Mouse (Mus musculus): Measurements from ENCODE around the gene Ptk7. TPM values are rescaled to one million over a fixed set of nuclear protein-coding genes. Genes with fewer than 3 reads are reported as not detected.
A peak's percentile ranks its signal among the peaks of the same experiment; 100 is the strongest.
"Not testable (repeated sequence)": the region's sequence is repeated elsewhere in the genome, so short reads cannot be mapped to it uniquely, and the experiment has no call there.

Ptk7 gene
- total RNA-seq, 2 experiments from 2014 or later: 42.2 to 54.1 TPM

DNA sequence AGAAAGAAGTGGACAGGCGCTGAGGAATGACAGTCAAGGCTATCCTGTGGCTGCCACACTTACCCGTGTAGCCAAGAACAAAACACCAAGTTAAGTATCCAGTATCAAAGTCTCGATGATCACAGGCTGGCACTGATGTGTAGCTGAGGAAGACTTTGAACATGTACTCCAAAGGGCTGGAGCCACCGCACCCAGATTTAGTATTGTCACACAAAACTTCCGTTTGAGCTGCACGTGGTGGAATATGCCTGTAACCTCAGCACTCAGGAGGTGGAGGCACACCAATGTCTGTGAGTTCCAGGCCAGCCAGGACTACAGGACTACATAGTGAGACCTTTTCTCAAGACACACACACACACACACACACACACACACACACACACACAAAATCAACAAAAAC, 70.2 kb downstream of the Ptk7 start:
- no peak for DNase-seq (ENCODE audit: low spot score in 2 of 2)

DNA sequence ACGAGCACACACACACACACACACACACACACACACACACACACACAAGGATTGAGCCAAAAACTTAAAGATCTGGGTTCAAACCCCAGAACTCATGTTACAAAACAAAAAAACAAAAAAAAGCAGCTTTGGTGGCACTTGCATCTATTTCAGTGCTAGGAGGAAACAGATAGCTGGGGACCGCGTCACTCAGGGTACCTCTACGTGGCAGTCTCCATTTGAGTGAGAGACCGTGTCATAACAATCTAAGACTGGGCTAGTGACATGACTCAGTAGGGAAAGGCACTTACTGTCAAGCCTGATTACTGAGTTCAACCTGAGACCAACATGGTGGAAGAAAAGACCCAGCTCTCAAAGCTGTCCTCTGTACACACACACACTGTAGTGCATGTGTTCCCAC, 71.2 kb downstream of the Ptk7 start:
- DNase-seq (ENCODE audit: low spot score in 2 of 2): no peak

DNA sequence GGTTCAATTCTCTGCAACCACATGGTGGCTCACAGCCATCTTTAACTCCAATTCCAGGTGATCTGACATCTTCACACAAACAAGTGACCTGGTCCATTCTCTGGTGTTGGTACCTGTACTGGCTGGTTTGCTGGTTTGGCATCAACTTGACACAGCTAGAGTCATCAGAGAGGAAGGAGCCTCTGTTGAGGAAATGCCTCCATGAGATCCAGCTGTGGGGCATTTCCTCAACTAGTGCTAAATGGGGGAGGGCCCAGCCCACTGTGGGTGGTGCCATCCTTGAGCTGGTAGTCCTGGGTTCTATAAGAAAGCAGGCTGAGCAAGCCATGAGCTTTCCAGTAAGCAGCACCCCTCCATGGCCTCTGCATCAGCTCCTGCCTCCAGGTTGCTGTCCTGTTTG, 72.0 kb downstream of the Ptk7 start:
- not testable (repeated sequence) for DNase-seq (ENCODE audit: low spot score in 2 of 2)

DNA sequence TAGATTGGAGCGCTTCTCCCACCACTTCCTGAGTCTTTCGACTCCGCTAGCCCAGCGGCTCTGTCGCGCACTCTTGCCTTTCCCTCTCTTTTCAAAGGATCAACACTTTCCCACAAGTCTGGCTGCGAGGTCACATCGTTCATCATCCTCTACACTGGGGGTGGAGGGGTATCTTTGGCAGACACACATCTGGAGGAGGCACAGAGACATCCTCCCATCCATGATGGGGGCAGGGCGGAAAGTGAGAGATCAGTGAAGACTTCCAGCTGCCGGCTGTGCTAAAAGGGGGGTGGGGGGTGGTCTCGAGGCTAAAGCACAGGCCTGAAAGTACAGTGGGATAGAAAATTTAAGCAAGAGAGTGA, 72.7 kb downstream of the Ptk7 start:
- DNase-seq (ENCODE audit: low spot score in 2 of 2): no peak

DNA sequence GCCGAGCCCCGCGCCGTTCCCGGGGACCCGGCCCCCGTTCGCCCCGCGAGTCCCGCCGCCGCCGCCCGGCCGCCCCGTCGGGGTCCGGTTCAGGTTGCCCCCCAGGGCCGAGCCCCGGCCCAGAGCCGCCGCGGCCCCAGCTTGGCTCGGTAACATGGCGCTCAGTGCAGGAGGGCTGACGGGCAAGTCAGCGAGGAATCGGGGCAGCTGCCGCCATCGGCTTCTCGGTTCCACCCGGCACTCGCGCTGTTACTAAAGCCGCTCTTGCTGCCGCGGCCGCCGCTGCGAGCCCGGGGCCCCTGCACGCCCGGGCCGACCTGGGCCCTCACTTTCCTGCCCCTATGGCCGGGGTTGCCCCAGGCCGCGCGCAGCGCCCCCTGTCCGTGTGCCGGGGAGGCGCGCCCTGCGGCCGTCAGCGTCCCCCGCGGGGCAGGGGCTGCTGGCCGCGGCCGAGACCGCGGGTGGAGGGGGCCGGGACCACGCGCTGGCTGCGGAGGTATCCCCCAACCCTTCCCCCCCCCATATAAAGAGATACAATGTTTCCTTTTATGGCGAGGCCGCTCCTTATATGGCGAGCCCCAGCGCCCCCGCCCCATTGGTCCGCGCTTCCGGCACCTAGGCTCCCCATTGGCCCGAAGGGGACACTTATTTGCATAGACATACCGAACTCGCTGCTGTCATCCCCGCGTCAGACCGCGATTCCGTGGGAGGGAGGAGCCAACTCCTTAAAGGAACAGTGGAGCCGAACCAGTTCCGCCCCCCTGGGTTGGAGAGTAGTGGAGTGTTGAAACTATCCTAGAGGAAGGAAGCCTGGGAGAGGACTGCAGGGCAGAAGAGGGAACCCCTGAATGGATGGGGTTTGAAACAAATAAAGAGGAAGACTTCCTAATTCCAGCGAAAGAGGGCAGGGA, 73.4 kb downstream of the Ptk7 start, which contains the start of gene Srf:
Srf (minus strand) TSS at position 503 of the 911 bp plus-strand sequence.
- DNase-seq (ENCODE audit: low spot score in 2 of 2): peak; percentile 78 to 89

DNA sequence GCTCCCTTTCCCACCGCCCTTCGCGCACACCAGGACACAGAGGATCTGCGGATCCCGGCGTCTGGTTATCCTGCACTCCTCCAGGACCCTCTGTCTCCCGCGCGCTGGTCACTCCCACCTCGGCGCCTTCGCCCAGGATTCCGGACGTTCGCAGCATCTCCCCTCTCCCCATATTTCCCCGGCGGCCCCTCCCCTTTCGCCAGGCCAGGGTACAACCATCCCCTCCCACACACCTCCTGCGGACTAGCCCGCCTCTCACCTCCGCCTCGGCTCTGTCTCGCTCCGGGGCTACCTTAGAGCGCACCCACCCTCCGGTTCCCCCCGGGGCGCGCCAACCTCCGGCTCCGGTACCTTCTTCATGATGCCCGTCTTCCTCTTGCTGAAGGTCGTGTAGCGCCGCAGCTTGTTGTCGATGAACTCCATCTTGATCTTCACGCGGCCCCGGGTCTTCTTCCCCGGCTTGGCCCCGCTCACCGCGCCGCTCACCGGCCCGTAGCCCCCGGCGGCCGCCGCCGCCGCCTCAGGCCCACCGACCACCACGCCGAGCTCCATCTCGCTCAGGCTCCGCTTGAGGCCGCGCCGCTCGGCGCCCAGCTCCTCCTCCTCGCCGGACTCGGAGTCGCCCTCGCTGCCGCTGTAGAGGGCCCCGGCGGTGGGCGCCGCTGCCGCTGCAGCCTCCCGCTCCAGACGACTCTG, 74.2 kb downstream of the Ptk7 start:
- no peak for DNase-seq (ENCODE audit: low spot score in 2 of 2)

DNA sequence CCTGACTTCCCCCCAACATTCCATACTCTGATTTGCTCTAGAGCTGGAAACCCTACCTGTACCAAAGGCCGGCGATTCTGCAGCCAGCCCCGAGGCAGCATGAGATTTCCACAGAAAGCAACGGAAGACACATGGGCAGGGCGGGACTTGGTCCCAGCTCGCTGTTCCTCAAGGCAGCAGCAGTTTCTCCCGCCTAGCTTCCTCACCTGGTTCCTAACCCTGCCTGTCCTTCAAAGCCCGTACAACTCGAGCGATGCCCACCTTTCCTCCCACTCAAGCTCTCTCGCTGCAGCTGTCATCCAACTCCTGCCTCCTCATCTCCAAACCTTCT, 74.7 kb downstream of the Ptk7 start:
- DNase-seq (ENCODE audit: low spot score in 2 of 2): no peak

DNA sequence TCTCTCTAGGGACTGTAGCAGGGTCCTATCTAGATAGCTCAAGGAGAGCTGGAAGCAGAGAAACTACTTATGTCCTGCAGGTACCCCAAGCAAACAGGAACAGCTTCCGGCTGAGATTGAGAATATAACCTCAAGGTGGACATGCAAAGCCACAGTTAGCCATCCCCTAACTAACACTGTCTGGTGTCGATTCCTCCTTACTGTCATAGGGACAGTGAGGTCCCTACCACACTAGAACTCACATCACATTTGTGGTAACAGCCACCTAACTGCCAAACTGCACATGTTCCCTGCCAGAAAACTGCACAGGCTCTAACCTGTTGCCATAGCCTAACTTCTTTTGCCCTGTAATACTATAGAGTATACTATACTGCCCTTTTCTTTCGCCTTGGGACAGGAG, 75.4 kb downstream of the Ptk7 start:
- no peak for DNase-seq (ENCODE audit: low spot score in 2 of 2)

DNA sequence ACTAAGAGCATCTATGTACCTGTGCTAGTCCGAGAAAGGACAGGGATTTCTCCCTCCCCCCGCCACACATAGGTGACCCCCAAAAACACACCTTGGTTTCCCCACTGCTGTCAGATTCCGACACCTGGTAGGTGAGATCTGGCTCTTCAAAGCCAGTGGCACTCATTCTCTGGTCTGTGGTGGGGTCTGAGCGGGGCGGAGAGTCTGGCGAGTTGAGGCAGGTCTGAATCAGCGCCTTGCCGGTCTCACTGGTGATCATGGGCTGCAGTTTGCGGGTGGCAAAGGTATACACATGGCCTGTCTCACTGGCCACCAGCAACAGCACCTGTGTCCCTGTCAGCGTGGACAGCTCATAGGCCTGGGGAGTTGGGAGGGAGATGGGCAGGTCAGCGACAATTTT, 75.8 kb downstream of the Ptk7 start:
- DNase-seq (ENCODE audit: low spot score in 2 of 2): no peak

DNA sequence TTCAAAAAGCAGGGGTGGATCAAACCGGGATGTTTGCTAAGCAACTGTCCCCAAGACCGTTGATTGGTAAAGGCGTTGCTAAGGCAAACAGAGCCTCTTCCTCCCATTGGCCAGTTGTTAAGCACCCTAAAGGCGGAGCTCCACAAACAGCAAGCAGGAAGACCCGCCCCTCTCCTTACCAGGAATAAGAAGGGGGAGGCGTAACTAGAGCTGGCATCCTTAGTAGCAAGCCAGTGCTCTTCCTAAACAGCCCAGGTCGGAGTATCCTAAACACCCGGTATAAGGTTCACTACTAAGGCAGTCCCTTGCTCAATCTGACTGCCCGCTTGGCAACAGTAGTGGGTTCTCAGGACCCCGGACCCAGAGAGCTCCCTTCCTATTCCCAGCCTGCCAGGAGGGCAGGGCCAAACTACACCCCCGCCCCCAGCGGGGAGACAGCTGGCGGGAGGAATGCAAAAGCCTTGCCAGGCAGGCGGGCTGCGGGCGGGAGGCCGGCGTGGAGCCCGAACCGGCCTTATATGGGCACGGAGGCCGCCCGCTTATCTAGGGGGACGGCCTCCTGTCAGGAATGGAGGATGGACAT, 76.4 kb downstream of the Ptk7 start:
- DNase-seq (ENCODE audit: low spot score in 2 of 2): peak; percentile 73 to 82

DNA sequence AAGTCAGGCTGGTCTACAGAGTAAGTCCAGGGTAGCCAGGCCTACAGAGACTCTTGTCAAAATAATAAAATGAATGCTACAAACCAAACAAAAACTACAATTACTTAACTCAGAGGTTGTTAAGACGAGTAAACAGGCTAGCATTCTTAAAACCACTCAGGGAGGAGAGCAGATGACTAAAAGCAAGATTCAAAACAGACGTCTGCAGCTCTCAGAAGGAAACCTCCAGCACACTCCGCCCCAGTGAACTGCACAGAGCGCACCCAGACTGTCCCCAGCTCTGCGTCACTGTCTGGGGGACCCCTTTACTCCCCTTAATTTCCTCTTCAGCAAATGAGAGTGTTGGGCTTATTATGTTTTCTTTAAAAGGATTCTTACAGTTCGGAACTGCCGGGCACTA, 77.2 kb downstream of the Ptk7 start:
- DNase-seq (ENCODE audit: low spot score in 2 of 2): no peak

DNA sequence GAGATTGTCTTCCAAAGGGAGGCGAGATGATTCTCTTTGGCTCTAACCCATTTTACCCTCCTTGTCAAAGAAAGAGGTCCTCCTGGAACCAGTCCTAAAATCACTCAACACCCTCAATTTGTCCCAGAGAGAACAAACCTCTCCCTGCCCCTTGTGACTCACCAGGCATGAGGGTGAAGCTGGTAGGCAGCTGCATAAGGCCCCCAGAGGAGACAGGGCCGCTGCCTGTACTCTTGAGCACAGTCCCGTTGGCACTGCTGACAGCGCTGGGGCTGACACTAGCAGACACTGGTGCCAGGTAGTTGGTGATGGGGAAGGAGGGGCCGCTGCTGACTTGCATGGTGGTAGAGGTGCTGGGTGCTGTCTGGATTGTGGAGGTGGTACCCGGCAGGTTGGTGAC, 77.9 kb downstream of the Ptk7 start:
- no peak for DNase-seq (ENCODE audit: low spot score in 2 of 2)

DNA sequence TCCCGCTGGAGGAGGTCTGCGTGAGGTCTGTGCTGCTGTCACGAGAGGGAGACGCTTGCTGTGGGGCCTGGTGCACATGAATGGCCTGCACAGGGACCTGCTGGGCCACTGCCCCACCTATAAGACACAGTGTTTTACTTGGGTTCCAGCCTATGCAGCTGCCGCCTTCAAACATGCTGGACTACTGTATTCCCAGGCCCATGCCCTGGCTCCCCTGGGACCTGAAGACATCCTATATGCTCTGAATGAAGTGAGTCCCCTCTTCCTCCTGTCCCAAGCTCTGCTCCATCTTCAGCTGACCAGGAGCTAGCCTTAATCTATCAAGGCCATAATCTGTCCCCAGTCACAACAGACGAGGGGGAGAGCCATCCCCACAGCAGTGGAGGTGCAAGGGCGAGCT, 78.4 kb downstream of the Ptk7 start:
- DNase-seq (ENCODE audit: low spot score in 2 of 2): no peak

DNA sequence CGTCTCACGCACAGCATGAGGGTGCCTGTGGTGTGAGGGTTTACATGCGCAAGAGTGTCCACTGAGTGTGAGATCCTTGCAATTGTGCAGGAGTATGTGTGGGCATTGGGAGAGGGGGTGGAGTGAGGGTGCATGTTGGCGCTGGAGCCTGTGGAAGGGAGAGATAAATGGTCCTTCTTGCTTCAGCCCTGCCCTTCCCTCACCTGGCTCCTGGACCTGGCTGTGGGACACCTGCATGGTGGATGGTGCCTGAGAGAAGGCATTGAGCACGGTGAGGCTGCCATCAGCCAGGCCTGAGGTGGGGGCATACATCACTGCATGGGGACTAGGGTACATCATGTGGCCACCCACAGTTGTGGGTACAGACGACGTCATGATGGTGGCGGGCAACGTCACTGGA, 79.7 kb downstream of the Ptk7 start:
- no peak for DNase-seq (ENCODE audit: low spot score in 2 of 2)

DNA sequence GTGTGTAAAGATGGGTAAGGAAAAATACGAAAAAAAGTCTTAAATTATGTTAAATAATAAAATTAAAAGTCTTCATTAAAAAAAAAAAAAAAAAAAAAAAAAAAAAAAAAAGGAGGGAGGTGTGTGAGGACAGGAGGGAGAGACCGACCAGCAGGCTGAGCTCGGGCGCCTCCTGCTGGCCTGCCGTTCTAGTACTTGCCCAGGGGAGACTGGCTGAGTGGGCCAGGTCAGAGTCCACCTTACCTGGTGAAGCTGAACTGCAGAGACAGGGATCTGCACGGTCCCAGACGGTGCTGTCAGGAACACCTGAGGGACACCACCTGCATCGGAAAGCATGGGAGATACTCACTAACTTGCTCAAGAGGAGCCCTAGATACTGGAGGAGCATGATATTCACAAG, 80.1 kb downstream of the Ptk7 start:
- no peak for DNase-seq (ENCODE audit: low spot score in 2 of 2)

DNA sequence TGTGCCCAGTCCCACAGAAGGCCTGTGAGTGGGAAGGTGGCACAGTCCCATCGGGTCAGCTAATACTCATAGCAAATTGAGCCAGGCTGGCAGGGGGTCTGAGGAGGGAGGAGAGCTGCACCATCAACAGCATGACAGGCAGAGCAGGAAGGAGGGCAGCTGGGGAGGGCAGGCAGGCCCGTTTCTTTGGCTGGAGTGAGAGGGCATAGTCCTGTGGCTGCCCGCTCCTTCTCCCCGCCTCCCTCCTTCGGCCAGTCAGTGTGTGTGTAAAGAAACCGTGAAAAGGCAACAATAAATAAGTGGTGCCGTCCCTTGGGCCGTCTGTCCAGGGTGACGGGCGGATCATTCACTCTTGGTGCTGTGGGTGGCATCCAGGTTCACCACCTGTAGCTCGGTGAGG, 80.6 kb downstream of the Ptk7 start:
- no peak for DNase-seq (ENCODE audit: low spot score in 2 of 2)

DNA sequence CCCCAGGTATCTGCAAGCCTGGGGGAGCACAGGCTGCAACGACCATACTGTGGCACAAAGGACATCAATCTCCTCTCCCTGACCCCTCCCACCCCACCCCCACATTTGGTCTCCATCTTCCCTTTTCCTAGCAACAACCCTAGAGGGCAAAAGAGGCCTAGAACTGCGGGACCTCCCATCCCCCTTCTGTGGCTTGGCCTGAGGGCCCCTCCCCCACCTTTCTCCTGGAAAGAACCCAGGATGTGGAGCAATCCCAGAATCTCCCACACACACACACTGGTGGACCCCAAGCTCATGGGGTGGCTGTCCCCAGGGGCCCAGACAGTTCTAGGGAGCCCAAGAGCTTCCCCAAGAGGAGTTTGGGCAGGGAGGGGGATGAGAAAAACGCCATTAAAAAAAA, 81.4 kb downstream of the Ptk7 start:
- DNase-seq (ENCODE audit: low spot score in 2 of 2): no peak

DNA sequence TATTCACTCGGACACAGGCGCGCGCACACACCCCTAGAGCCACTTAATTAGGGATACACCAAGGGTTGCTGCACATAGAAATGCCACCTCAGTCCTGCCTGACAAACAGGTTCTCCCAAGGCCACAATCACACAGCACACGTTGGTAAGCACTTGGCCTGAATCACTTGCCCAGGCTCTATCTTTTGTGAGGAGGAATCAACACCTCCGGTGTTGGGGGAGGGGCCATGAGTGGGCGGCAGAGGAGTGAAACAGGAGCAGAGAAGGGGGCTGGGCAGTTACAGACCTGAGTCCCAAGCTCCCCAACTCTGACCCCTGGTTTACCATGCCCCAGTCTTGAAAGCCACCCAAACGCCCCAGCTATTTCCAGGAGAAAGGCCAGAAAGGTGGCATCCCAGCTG, 82.3 kb downstream of the Ptk7 start:
- no peak for DNase-seq (ENCODE audit: low spot score in 2 of 2)

DNA sequence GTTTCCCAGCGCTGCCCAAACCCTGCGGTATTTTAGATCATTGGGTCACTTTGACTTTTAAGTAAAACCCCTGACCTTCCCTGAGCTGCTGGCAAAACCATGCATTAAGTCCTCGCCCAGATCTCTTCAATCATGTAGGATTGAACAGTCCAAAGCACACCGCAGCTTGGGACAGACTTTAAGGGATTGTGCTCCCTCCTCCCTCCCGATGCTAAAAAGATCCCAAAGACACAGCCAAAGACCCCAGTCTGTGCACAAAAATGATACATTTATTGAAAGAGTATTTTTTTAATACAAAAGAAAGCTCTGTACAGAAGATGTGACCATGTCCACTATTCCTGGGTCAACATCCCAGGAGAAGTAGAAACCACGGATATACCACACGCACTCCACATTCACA, 82.7 kb downstream of the Ptk7 start:
- DNase-seq (ENCODE audit: low spot score in 2 of 2): no peak

DNA sequence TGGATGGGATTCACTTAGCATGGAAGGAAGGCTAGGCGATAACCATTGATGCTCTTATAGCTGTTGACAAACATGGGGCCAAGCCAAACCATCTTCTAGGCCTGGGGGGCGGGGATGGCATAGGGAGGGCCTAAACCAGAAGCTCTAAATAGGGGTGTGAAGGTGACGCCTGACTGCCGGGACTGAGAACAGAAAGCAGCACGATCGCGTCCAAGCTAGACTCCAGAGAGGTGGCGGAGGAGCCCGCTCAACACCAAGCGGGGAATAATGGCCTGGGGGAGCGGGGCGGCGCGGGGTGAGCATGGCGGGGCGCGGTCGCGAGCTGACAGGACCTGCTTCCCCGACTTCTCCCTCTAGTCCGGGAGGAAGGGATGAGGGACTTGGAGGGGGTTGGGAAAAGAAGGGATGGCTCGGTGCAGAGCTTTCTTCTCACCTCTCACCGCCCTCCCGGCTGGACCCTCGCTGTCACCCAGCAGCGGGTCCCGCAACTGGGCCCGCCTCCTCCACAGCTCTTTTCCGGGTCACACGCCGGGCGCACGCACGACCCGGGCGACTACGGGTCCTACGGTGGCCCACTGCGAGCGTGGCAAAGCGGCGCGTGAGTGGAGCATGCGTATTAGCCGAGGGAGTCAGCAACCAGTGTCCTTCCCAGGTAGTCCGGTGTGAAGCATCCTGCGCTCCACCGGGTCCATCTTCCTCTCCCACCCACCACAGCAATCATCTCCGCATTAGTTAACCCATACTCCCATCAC, 83.3 kb downstream of the Ptk7 start, which contains the start of gene Cul9:
Cul9 (minus strand) TSS at position 576 of the 752 bp plus-strand sequence.
- peak; percentile 60 to 70 for DNase-seq (ENCODE audit: low spot score in 2 of 2)

DNA sequence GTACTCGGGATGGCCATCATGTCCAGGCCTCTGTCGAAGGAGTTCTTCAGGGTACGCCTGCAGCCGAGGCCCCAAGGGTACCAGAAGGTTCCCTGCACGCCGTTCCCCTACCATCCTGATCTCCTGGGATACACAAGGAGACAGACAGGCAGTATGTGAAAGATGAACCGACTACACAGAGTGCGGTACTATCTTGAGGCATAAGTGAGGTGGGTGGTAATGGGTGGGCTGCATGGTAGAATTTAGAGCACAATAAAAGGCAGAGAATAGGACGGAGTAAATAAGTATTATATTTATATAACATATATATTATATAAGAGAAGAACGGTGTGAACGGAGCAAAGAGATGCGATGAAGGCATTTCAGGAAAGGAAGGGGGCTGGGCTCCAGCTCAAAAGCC, 85.6 kb downstream of the Ptk7 start:
- DNase-seq (ENCODE audit: low spot score in 2 of 2): no peak

Data from adrenal gland, postnatal 4 days (tissue).